Mouse (Mus musculus) hindbrain, embryonic 10.5 days (tissue): ENCODE measurements around the gene Frat1. TPM values are rescaled to one million over a fixed set of nuclear protein-coding genes. Genes with fewer than 3 reads are reported as not detected.
"Not testable (repeated sequence)": the region's sequence is repeated elsewhere in the genome, so short reads cannot be mapped to it uniquely, and the experiment has no call there.

ENCODE experiments used
- DNase-seq: peaks from one replicate; pipeline ENCODE4 v3.0.0-alpha.2; 2017; ENCODE audit warnings: low spot score
- H3K27ac ChIP-seq: fragments of 300-500 bp; sonication (generic); 2 replicates; pipeline ENCODE4 v1.5.1; 2016; ENCODE audit warnings: mild to moderate bottlenecking, moderate library complexity
- H3K27me3 ChIP-seq: fragments of 300-500 bp; sonication (generic); 2 replicates; pipeline ENCODE4 v1.6.1; 2016; ENCODE audit warnings: mild to moderate bottlenecking; ENCODE audit not compliant: poor library complexity, insufficient read depth, severe bottlenecking
- H3K36me3 ChIP-seq: fragments of 300-500 bp; sonication (generic); 2 replicates; pipeline ENCODE4 v1.6.1; 2016; ENCODE audit warnings: mild to moderate bottlenecking, moderate library complexity
- H3K4me1 ChIP-seq: fragments of 300-500 bp; sonication (generic); replicated peaks from 2 replicates; pipeline ENCODE4 v1.6.1; 2016; ENCODE audit warnings: mild to moderate bottlenecking
- H3K4me3 ChIP-seq: fragments of 300-500 bp; sonication (generic); 2 replicates; pipeline ENCODE4 v1.5.1; 2016; ENCODE audit warnings: mild to moderate bottlenecking, moderate library complexity
- H3K9me3 ChIP-seq: fragments of 300-500 bp; sonication (generic); 2 replicates; pipeline ENCODE4 v1.6.1; 2016; ENCODE audit warnings: mild to moderate bottlenecking, moderate library complexity
- WGBS: fragments of 180-500 bp; shearing (Covaris S2); methylation state at CpG from one replicate; pipeline ENCODE4 v1.1.7; 2016; 5-methylcytosine and 5-hydroxymethylcytosine counted together
- polyA plus RNA-seq: library from polyadenylated mRNA; unstranded; fragments of >200 nt; fragmentation: Nextera tagmentation; extraction: Ambion mirVana; gene quantifications from 2 replicates; pipeline ENCODE4 v1.2.1, GENCODE M21; 2016

The Frat1 gene
- polyA plus RNA-seq, 1 experiment from 2014 or later: 13.4 TPM

DNA sequence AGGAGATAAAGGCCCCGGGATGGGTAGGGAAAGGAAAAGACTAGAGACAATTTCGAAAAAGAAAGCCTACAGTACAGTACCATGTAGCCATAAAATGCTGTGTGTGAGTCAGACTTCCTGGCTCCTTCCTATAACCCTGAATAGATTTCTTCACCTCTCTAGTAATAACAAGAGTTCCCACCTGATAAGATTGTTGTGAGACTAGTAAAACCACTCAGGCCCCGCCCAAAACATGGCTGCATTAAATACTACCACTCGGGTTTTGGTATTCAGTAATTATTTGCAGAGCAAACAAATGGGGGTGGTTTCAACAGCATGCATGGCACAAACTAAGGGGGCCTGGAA is 8.1 kb downstream of the Frat1 start:
- 80% methylated on average over 4 of the region's 4 CpGs for WGBS

DNA sequence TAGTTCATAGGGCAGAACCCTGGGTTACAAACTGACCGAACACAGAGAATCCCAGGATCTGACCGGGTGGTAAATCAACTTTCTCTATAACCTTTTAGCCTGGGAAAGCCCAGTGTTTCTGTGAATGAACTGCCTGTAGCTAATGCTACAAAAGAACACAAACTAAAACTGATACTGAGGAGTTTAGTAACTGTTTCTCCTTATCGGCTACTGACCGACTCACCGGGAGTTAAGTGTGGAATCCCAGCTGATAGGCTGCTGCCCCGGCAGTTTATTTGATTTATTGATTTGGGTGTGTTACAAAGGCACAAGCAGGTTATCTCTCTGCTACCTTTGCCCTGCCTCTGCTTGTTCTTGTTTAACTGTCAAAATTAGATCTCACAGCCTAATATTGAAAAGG is 9.0 kb downstream of the Frat1 start:
- DNase-seq: no peak
- Histone ChIP-seq H3K4me3 (no peak overlapping the region), H3K9me3 (no peaks in the 10 kb centered on the region), H3K27ac (no peak overlapping the region), H3K27me3 (0 out of 2 replicates have a peak, but pooled peaks cover under 1% of the 10 kb centered on the region), H3K4me1 (peaks cover 22% of the 10 kb centered on the region), H3K36me3 (no peaks in the 10 kb centered on the region)
- 85% methylated on average over 6 of the region's 6 CpGs for WGBS

More for the DNA sequence above, 8.1 kb downstream of the Frat1 start:
- Histone ChIP-seq H3K36me3 (no peaks in the 10 kb centered on the region), H3K4me1 (peaks cover 28% of the 10 kb centered on the region), H3K27ac (no peak overlapping the region), H3K4me3 (no peak overlapping the region), H3K9me3 (no peaks in the 10 kb centered on the region), H3K27me3 (peaks cover 10% of the 10 kb centered on the region)
- DNase-seq: no peak

GRCm38 (mm10) chr19:41839685-41840084 is 9.9 kb downstream of the Frat1 start:
- Histone ChIP-seq H3K4me1 (peaks cover 22% of the 10 kb centered on the region), H3K4me3 (no peak overlapping the region), H3K9me3 (no peaks in the 10 kb centered on the region), H3K27me3 (no peaks in the 10 kb centered on the region), H3K36me3 (no peaks in the 10 kb centered on the region), H3K27ac (no peak overlapping the region)
- 98% methylated on average over 3 of the region's 3 CpGs for WGBS
- DNase-seq: no peak

DNA sequence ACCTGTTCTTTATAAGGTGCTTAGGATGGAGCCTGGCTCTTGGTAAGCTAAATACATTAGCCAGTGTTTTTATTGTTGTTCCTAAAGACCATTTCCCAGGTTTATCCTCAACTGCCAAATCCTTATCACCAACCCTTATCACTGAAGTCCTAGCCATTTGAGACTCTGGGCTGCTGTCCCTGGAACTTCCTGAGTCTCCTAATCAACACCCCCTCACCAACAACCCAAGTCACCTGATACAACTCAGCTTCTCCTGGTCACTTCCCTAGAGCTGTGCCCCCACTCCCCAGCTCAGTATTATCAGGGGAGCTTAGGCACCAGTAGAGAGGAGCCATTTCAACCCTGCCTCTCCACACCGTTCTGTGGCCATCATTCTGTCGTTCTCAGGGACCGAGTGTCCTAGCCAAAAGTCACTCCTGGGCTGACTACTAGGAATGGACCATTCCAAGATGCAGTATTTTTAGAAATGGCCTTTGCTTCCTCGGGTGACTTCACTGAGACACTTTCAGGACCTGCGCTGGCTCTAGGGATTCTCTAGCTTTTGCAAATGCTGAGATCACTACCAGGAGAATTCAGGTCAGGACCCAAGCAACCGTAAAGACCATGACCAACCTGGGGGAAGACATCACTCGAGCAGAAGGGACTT is 11.5 kb downstream of the Frat1 start:
- 80% methylated on average over 7 of the region's 7 CpGs for WGBS
- Histone ChIP-seq H3K4me1 (peaks cover 19% of the 10 kb centered on the region), H3K27me3 (peaks cover 8% of the 10 kb centered on the region), H3K4me3 (no peak overlapping the region), H3K27ac (no peak overlapping the region), H3K36me3 (no peaks in the 10 kb centered on the region), H3K9me3 (no peaks in the 10 kb centered on the region)
- no peak for DNase-seq

DNA sequence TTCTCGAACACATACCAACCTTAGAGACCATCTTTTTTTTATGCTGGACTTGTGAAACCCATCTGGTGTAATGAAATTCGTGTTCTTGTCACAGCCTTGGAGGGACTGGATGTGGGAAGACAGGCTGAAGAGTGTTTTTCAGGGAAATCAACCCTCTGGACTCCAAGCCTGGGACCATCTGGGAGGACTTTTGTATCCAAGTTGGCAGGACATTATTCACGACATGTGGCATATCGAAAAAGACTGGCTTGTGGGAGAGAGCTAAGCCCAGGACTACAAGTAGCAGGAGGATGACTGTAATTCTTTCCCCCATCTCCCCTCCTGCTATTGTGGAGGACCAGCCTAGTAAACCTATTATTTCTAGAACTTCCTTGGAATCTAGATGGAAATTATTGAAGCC is 12.4 kb downstream of the Frat1 start:
- Histone ChIP-seq H3K4me1 (peaks cover 20% of the 10 kb centered on the region), H3K36me3 (no peaks in the 10 kb centered on the region), H3K27me3 (peaks cover 10% of the 10 kb centered on the region), H3K4me3 (no peak overlapping the region), H3K9me3 (no peaks in the 10 kb centered on the region), H3K27ac (no peak overlapping the region)
- DNase-seq: no peak
- WGBS: 88% methylated on average over 4 of the region's 4 CpGs

GRCm38 (mm10) chr19:41842706-41843105 is 12.9 kb downstream of the Frat1 start:
- H3K27ac ChIP-seq: no peak overlapping the region

GRCm38 (mm10) chr19:41844345-41844744 is 14.6 kb downstream of the Frat1 start:
- H3K4me1 ChIP-seq: peaks cover 24% of the 10 kb centered on the region
- no peaks in the 10 kb centered on the region for H3K36me3 ChIP-seq
- DNase-seq: no peak
- no peaks in the 10 kb centered on the region for H3K9me3 ChIP-seq
- 85% methylated on average over 6 of the region's 6 CpGs for WGBS
- no peak overlapping the region for H3K4me3 ChIP-seq
- peaks cover 10% of the 10 kb centered on the region for H3K27me3 ChIP-seq
- no peak overlapping the region for H3K27ac ChIP-seq

More at GRCm38 (mm10) chr19:41842706-41843105, 12.9 kb downstream of the Frat1 start:
- H3K9me3 ChIP-seq: no peaks in the 10 kb centered on the region
- H3K4me1 ChIP-seq: peaks cover 23% of the 10 kb centered on the region
- H3K36me3 ChIP-seq: no peaks in the 10 kb centered on the region
- no peak for DNase-seq
- H3K27me3 ChIP-seq: peaks cover 10% of the 10 kb centered on the region
- 83% methylated on average over 4 of the region's 4 CpGs for WGBS
- H3K4me3 ChIP-seq: no peak overlapping the region

DNA sequence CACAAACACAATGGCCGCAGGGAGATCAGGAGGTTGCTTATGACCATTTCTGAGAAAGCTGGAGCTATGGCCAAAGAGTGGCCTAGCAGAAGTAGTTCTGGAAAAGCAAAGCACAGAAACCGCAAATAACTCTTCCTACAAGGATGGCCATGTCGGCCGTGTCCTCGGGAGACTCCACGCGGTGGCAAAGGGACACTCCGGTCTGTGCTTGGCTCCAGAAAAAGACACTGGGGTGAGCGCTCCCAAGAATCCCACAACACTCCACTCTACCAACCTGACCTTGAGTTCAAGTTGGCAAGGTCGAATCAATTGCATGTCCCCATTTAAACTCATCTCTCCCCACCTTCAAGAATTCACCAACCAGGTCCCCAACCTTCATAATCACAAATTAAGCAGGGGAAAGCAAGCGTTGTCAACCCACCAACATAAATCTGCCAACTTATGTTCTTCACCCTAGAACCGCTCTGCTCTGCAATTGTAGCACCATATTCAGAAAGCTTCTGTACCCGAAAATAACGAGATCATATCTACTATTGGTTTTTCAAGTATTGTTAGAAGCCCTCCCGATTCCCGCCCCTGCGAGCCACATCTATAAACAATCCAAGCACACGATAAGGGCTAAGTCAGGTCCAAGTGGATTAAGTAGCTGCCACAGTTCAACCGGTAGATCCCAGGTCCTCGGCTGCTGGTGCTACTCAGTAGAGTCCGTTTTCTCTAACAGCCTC is 16.8 kb downstream of the Frat1 start:
- Histone ChIP-seq H3K36me3 (no peaks in the 10 kb centered on the region), H3K9me3 (no peaks in the 10 kb centered on the region), H3K4me1 (peaks cover 42% of the 10 kb centered on the region), H3K4me3 (peak overlapping the region; percentile 82), H3K27ac (peak overlapping the region; percentile 98), H3K27me3 (peaks cover 10% of the 10 kb centered on the region)
- DNase-seq: peak; percentile 16
- WGBS: 12% methylated on average over 21 of the region's 21 CpGs

DNA sequence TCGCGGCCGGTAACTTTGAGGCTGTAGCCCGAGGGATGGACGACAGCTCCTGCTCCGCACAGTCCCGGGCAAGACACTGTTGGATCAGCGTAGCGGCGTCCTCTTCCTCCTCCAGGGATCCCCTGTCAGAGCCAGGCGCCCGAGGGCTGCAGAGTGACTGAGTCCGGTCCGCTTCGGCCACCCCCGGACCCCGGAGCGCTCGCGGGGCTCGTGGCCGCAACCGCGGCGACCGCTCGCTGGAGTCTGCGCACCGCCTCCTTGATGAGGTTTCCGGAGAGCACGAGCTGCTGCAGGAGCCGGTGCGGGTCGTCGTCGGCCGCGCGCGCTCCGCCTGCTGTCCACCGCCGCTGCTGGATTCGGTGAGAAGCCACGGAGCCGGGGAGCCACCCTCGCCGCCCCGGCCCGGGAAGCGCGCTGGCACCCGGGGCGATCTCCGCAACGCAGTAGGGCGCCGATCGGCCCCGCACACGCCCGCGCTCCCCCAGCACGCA is 17.4 kb downstream of the Frat1 start:
- H3K9me3 ChIP-seq: no peaks in the 10 kb centered on the region
- no peaks in the 10 kb centered on the region for H3K36me3 ChIP-seq
- peak overlapping the region; percentile 82 for H3K4me3 ChIP-seq
- peaks cover 47% of the 10 kb centered on the region for H3K4me1 ChIP-seq
- WGBS: under 1% methylated on average over 64 of the region's 64 CpGs
- peak; percentile 66 for DNase-seq
- peaks cover 10% of the 10 kb centered on the region for H3K27me3 ChIP-seq
- peak overlapping the region; percentile 98 for H3K27ac ChIP-seq

- WGBS: under 1% methylated on average over 53 of the region's 53 CpGs
- peak overlapping the region; percentile 98 for H3K27ac ChIP-seq
- DNase-seq: peak; percentile 81
- peak overlapping the region; percentile 82 for H3K4me3 ChIP-seq
- peaks cover 10% of the 10 kb centered on the region for H3K27me3 ChIP-seq
- not testable (repeated sequence) for H3K9me3 ChIP-seq, H3K36me3 ChIP-seq
- peaks cover 47% of the 10 kb centered on the region for H3K4me1 ChIP-seq
Observed at GRCm38 (mm10) chr19:41847614-41847991, 17.8 kb downstream of the Frat1 start.

- H3K4me3 ChIP-seq: peak within 1 kb of the TSS; percentile 82
Observed at GRCm38 (mm10) chr19:41847992-41848851, 18.5 kb downstream of the Frat1 start, which contains the start of gene Frat2. TSS of gene Frat2 (minus strand) at chr19:41848132.

GRCm38 (mm10) chr19:41850021-41850718 is 20.4 kb downstream of the Frat1 start:
- H3K4me3 ChIP-seq: peak overlapping the region; percentile 22
- H3K4me1 ChIP-seq: peaks cover 47% of the 10 kb centered on the region
- no peaks in the 10 kb centered on the region for H3K36me3 ChIP-seq
- WGBS: 22% methylated on average over 6 of the region's 6 CpGs
- peaks cover 8% of the 10 kb centered on the region for H3K27me3 ChIP-seq
- DNase-seq: no peak
- no peaks in the 10 kb centered on the region for H3K9me3 ChIP-seq
- H3K27ac ChIP-seq: peak overlapping the region; percentile 82

More at GRCm38 (mm10) chr19:41847992-41848851, 18.5 kb downstream of the Frat1 start, which contains the start of gene Frat2:
- Histone ChIP-seq H3K27me3 (peaks cover 10% of the 10 kb centered on the region), H3K36me3 (no peaks in the 10 kb centered on the region), H3K27ac (peak within 1 kb of the TSS; percentile 98), H3K4me1 (peaks cover 47% of the 10 kb centered on the region), H3K9me3 (no peaks in the 10 kb centered on the region)
- 1% methylated on average over 72 of the region's 72 CpGs for WGBS
- peak; percentile 94 for DNase-seq
